Mouse (Mus musculus): Measurements from ENCODE around the gene Sec1. TPM values are rescaled to one million over a fixed set of nuclear protein-coding genes. Genes with fewer than 3 reads are reported as not detected.

Gene Sec1
- polyA plus RNA-seq, 1 experiment, result 0.21 TPM

- Histone ChIP-seq H3K27ac (ENCODE audit: insufficient read depth, low read length) (no peak within 1 kb of the TSS), H3K4me1 (ENCODE audit: control insufficient read depth, insufficient read depth, low read length) (peaks cover 5% of the 10 kb centered on the region), H3K4me3 (ENCODE audit: insufficient read depth, low read length) (no peak within 1 kb of the TSS)
- TF ChIP-seq POLR2A (IDR thresholded peaks at IDR 0.05; ENCODE audit: low read depth, low read length) (no peak), CTCF (IDR thresholded peaks at IDR 0.05; ENCODE audit: borderline replicate concordance, insufficient read depth, low read length) (no peak)
These were observed 31.5 kb upstream of the Sec1 start, which contains the start of gene Spaca4 for GRCm38 (mm10) chr7:45725713-45726112. Gene Spaca4 (minus strand): TSS chr7:45725813.

GRCm38 (mm10) chr7:45725151-45725550 lies 30.9 kb upstream of the Sec1 start:
- Histone ChIP-seq H3K4me1 (ENCODE audit: control insufficient read depth, insufficient read depth, low read length) (peaks cover under 1% of the 10 kb centered on the region; the same call in 1 of the 2 replicates), H3K27ac (ENCODE audit: insufficient read depth, low read length) (no peak overlapping the region), H3K4me3 (ENCODE audit: insufficient read depth, low read length) (no peak overlapping the region)
- no peak for TF ChIP-seq POLR2A (IDR thresholded peaks at IDR 0.05; ENCODE audit: low read depth, low read length)
- TF ChIP-seq CTCF (IDR thresholded peaks at IDR 0.05; ENCODE audit: borderline replicate concordance, insufficient read depth, low read length), result no peak

GRCm38 (mm10) chr7:45723781-45724180 lies 29.6 kb upstream of the Sec1 start:
- no peak overlapping the region for H3K27ac ChIP-seq (ENCODE audit: insufficient read depth, low read length)
- H3K4me3 ChIP-seq (ENCODE audit: insufficient read depth, low read length), result no peak overlapping the region
- H3K4me1 ChIP-seq (ENCODE audit: control insufficient read depth, insufficient read depth, low read length), result no peaks in the 10 kb centered on the region
- TF ChIP-seq CTCF (IDR thresholded peaks at IDR 0.05; ENCODE audit: borderline replicate concordance, insufficient read depth, low read length), result no peak
- TF ChIP-seq POLR2A (IDR thresholded peaks at IDR 0.05; ENCODE audit: low read depth, low read length), result no peak

DNA sequence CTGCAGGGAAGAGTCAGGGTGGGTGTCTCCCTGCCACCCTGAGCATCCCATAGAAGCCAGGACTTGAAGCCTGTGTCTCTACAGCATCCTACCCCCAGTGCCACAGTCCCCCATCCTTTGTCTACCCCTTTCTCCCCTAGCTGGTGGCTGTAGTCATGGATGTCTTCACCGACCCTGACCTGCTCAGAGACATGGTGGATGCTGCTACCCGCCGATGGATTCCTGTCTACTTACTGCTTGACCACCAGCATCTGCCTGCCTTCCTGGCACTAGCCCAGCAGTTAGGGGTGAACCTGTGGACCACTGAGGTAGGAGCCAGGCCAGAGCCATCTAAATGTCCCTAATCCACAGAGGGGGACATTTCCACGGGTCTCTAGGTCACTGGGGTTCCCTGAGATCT lies 29.1 kb upstream of the Sec1 start:
- H3K4me3 ChIP-seq (ENCODE audit: insufficient read depth, low read length), result no peak overlapping the region
- H3K27ac ChIP-seq (ENCODE audit: insufficient read depth, low read length), result no peak overlapping the region
- no peaks in the 10 kb centered on the region for H3K4me1 ChIP-seq (ENCODE audit: control insufficient read depth, insufficient read depth, low read length)
- TF ChIP-seq POLR2A (IDR thresholded peaks at IDR 0.05; ENCODE audit: low read depth, low read length), result no peak
- no peak for TF ChIP-seq CTCF (IDR thresholded peaks at IDR 0.05; ENCODE audit: borderline replicate concordance, insufficient read depth, low read length)

DNA sequence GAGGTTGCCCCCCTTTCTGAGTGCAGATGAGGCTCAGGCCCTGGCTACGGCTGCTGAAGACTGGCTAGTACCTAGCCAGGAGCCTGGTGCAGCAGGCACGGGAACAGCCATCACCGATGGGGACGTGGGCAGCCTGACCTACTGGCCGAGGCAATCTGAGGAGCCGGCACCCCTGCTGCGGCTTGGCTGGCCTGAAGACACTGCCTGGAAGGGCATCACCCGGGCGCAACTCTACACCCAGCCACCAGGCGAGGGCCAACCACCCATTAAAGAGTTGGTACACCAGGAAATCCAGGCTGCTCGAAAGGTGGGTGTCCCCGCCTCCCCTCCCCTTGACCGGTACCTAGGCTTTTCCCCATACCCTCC lies 28.1 kb upstream of the Sec1 start:
- TF ChIP-seq CTCF (IDR thresholded peaks at IDR 0.05; ENCODE audit: borderline replicate concordance, insufficient read depth, low read length), result no peak
- no peak for TF ChIP-seq POLR2A (IDR thresholded peaks at IDR 0.05; ENCODE audit: low read depth, low read length)
- Histone ChIP-seq H3K4me3 (ENCODE audit: insufficient read depth, low read length) (no peak overlapping the region), H3K27ac (ENCODE audit: insufficient read depth, low read length) (no peak overlapping the region), H3K4me1 (ENCODE audit: control insufficient read depth, insufficient read depth, low read length) (no peaks in the 10 kb centered on the region)

DNA sequence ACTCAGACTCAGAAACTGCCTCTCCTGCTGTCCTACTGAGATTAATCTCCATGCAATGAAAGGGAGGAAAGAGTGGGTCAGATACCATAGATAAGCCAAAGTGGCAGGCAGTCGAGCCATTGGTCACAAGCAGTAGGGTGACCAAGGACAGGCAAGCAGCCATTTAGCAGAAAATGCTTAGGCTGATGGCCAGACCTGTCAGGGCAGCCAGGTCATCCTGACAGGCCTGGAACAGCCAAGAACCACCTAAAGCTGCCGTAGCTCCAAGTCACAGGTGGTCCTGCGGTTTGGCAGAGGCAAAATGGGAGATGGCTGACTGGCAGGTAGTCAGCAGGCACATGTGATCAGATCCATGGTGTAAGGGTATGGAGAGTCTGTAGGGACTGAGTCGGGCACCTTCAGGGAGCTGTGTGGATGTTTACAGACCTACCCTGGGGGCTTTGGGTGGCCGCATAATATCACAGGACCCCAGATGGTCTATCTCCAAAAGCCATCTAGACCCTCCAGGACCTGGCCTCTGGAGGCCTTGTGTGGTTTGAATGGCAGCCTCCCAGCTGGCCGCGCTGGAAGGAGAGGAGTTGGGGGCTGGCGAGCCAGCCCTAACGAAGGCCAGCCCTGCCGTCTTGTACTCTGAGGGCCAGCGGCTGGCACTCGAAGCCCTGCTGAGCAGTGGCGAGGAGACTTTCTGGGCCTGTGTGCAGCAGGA lies 27.6 kb upstream of the Sec1 start:
- Histone ChIP-seq H3K27ac (ENCODE audit: insufficient read depth, low read length) (no peak overlapping the region), H3K4me1 (ENCODE audit: control insufficient read depth, insufficient read depth, low read length) (no peaks in the 10 kb centered on the region), H3K4me3 (ENCODE audit: insufficient read depth, low read length) (no peak overlapping the region)
- TF ChIP-seq POLR2A (IDR thresholded peaks at IDR 0.05; ENCODE audit: low read depth, low read length) (peak; percentile 23; the same call in 1 of the 2 replicates), CTCF (IDR thresholded peaks at IDR 0.05; ENCODE audit: borderline replicate concordance, insufficient read depth, low read length) (no peak)

GRCm38 (mm10) chr7:45721234-45721571 lies 27.0 kb upstream of the Sec1 start:
- H3K4me1 ChIP-seq (ENCODE audit: control insufficient read depth, insufficient read depth, low read length), result no peaks in the 10 kb centered on the region
- H3K27ac ChIP-seq (ENCODE audit: insufficient read depth, low read length), result no peak overlapping the region
- no peak overlapping the region for H3K4me3 ChIP-seq (ENCODE audit: insufficient read depth, low read length)
- TF ChIP-seq POLR2A (IDR thresholded peaks at IDR 0.05; ENCODE audit: low read depth, low read length) (no peak), CTCF (IDR thresholded peaks at IDR 0.05; ENCODE audit: borderline replicate concordance, insufficient read depth, low read length) (no peak)

DNA sequence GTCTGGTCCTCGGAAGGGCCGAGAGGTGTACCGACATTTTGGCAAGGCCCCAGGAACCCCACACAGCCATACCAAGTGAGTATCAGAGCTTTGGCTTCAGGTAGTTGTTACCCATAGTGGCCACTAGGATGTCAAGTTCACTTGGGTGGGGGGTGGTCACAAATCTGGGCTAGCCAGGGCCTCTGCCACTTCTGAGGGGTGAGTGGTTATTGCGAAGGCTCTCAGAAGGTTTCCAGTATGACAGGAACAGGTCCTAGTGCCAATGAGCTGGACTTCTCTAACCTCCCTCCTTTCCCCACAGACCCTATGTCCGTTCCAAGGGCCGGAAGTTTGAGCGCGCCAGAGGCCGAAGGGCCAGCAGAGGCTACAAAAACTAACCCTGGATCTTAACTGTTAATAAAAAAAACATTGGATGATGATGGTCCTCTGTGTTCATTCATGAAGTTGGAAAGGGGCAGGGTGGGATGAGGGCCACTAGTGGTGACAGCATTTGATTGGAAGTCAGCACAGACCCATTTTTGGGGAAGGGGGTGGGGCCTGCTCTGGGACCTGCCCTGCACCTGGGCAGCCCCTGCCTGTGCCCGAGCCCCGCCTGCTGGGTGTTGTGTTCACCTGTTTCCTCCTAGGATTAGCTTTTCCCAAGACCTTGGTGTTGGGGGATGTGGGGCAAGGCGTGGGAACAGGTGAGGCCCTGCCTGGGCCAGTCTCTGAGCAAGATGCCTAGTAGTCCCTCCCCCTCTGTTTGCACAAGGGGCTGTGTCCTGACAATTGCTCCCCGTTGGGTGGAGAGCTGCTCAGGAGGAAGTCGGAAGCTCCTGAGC lies 26.4 kb upstream of the Sec1 start, which contains the start of gene Fam83e:
Fam83e (plus strand) TSS at position 800 of the 821 bp plus-strand sequence.
- 0 out of 2 replicates have a peak, but pooled peaks cover 3% of the 10 kb centered on the region for H3K4me1 ChIP-seq (ENCODE audit: control insufficient read depth, insufficient read depth, low read length)
- TF ChIP-seq POLR2A (IDR thresholded peaks at IDR 0.05; ENCODE audit: low read depth, low read length) (no peak), CTCF (IDR thresholded peaks at IDR 0.05; ENCODE audit: borderline replicate concordance, insufficient read depth, low read length) (no peak)
- 0 out of 2 replicates have a peak within 1 kb of the TSS, but pooled peaks have one; percentile 90 for H3K4me3 ChIP-seq (ENCODE audit: insufficient read depth, low read length)
- H3K27ac ChIP-seq (ENCODE audit: insufficient read depth, low read length), result no peak within 1 kb of the TSS

DNA sequence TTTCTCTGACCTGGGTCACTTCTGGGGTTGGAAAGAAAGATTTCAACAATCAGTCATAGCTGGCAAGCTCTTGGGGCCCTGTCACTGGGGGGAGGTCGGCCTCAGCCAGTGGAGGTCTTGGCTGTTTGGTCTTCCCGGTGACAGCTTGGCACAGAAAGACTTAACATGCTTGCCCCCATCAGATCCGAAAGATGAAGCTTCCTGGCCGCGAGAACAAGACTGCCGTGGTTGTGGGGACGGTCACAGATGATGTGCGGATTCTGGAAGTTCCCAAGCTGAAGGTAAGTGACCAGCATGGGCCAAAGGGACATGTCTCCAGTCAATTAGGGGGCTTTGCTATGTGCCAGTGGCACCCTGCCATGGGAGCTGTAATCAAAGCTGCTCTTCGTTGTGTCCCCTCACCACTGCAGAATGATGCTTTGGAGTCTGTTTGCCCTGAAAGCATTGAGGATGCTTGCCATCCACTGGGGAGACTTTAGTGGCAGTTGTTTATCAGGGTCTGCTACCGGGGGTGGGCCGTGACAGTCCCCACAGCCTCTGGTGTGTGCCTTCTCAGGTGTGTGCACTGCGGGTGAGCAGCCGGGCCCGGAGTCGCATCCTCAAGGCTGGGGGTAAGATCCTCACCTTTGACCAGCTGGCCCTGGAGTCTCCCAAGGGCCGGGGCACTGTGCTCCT lies 25.7 kb upstream of the Sec1 start:
- TF ChIP-seq POLR2A (IDR thresholded peaks at IDR 0.05; ENCODE audit: low read depth, low read length) (no peak), CTCF (IDR thresholded peaks at IDR 0.05; ENCODE audit: borderline replicate concordance, insufficient read depth, low read length) (no peak)
- Histone ChIP-seq H3K4me1 (ENCODE audit: control insufficient read depth, insufficient read depth, low read length) (0 out of 2 replicates have a peak, but pooled peaks cover 3% of the 10 kb centered on the region), H3K4me3 (ENCODE audit: insufficient read depth, low read length) (peak overlapping the region; percentile 90), H3K27ac (ENCODE audit: insufficient read depth, low read length) (no peak overlapping the region)

Data from embryonic fibroblast, embryonic 13.5 days (primary cell).